Mouse (Mus musculus): ENCODE measurements around the gene Dnah14.

- TF ChIP-seq CHD1 (IDR thresholded peaks at IDR 0.05; ENCODE audit: low read depth, low read length) (no peak), MAZ (IDR thresholded peaks at IDR 0.05; ENCODE audit: low read depth, low read length) (no peak)
These were observed 274.1 kb downstream of the Dnah14 start for GRCm38 (mm10) chr1:181850441-181850840.

Data from CH12.LX (cell line).